In the genomic region with DNA sequence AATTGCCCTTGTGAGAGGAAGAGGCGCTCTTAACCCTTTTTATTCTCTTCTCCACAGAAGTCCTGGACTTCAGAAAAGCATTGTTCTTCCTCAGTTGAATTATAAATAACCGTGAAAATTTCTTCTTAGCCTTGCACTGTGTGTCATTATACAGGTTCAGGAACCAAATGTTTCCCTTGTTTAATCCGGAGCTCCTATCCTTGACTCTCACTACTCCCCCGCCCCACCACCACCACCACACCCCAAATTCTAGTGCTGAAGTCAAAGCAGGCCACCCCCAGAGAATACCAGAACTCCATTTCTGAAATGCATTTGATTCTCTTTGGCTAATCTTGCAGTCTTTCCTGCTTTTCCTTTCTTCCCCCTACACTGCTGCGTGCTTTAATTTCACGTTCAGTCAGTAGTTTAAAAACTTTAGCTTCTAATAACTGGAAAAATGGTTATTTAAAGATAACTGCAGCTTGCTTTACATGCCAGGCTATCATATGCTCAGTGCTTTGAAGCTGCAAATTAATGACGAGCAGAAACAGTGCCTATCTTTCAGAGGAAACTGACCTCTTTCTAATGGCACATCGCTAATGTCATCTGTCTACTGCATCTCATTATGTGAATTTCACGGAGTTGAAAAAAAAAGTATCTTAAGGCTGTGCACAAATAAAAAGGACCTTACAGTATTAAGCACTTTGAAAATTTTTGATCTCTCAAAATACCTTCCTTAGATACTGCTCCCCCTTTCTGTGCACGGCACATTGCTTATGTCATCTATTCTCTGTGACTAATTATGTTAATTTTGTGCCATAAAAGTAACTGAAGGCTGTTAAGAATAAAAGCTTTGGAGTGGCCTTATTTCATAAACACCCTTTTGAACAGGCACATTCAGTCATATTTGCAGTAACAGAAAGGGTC, we compare ENCODE assay signal across 15 mouse cellular contexts.
DNase-seq lines count a peak whose midpoint lies in the region; ATAC-seq lines count a peak whose summit lies in the region.
"Had no signal": no experiment of that assay in that cellular context is flagged by ENCODE, and none has a peak within 500 bp of the region (broad histone marks: within the 10 kb centered on the region; RNA-seq: fewer than 3 reads in every experiment).

No protein-coding gene starts in this region.

- H3K4me3 ChIP-seq in hindbrain, embryonic 12.5 days: no peak overlapping the region
- H3K4me3 ChIP-seq in midbrain, embryonic 15.5 days: no peak overlapping the region
- H3K4me3 ChIP-seq: heart, embryonic 12.5 days had no signal

- peaks cover 19% of the 10 kb centered on the region for H3K4me1 ChIP-seq in hindbrain, embryonic 12.5 days
- H3K4me1 ChIP-seq in midbrain, embryonic 15.5 days: peaks cover 17% of the 10 kb centered on the region
- H3K4me1 ChIP-seq: heart, embryonic 12.5 days had no signal

- peak overlapping the region; percentile 32 for H3K4me2 ChIP-seq in hindbrain, embryonic 12.5 days (replicated peaks)
- H3K4me2 ChIP-seq in midbrain, embryonic 15.5 days: peak overlapping the region; percentile 37
- H3K4me2 ChIP-seq: heart, embryonic 12.5 days had no signal

- no peaks in the 10 kb centered on the region for H3K27me3 ChIP-seq in hindbrain, embryonic 12.5 days
- no peaks in the 10 kb centered on the region for H3K27me3 ChIP-seq in midbrain, embryonic 15.5 days (replicated peaks)
- H3K27me3 ChIP-seq: heart, embryonic 12.5 days had no signal

- no peak overlapping the region for H3K9ac ChIP-seq in hindbrain, embryonic 12.5 days
- H3K9ac ChIP-seq in midbrain, embryonic 15.5 days: no peak overlapping the region
- H3K9ac ChIP-seq: heart, embryonic 12.5 days had no signal

- 27% methylated on average over 10 of the region's 10 CpGs for WGBS in hindbrain, embryonic 12.5 days
- WGBS in midbrain, embryonic 15.5 days: 17% methylated on average over 10 of the region's 10 CpGs

- H3K36me3 ChIP-seq in hindbrain, embryonic 12.5 days: no peaks in the 10 kb centered on the region
- H3K36me3 ChIP-seq in midbrain, embryonic 15.5 days (replicated peaks): no peaks in the 10 kb centered on the region
- H3K36me3 ChIP-seq: heart, embryonic 12.5 days had no signal

- peak overlapping the region; percentile 57 for H3K27ac ChIP-seq in hindbrain, embryonic 12.5 days
- H3K27ac ChIP-seq in midbrain, embryonic 15.5 days: no peak overlapping the region

- H3K9me3 ChIP-seq in hindbrain, embryonic 12.5 days (replicated peaks): no peaks in the 10 kb centered on the region
- H3K9me3 ChIP-seq in midbrain, embryonic 15.5 days: no peaks in the 10 kb centered on the region
- H3K9me3 ChIP-seq: heart, embryonic 12.5 days had no signal

- peak; percentile 23; the same call in 1 of the 2 replicates for ATAC-seq in frontal cortex, adult (ENCODE audit: low TSS enrichment)
- ATAC-seq in hindbrain, embryonic 12.5 days (ENCODE audit: low FRiP score): peak; percentile 79
- ATAC-seq in midbrain, embryonic 15.5 days (replicated peaks): peak; percentile 74
- ATAC-seq: inflammation-experienced regulatory T-cells, adult 6 months had no signal

- no peak for DNase-seq in frontal cortex, postnatal 36 days (ENCODE audit: low spot score in 2 of 2)
- peak; percentile 6 for DNase-seq in brain, embryonic 18.5 days (ENCODE audit: low read depth, low spot score)
- DNase-seq in ovary, postnatal 36 days (ENCODE audit: low spot score): no peak
- DNase-seq in adrenal gland, postnatal 10 days: no peak
- DNase-seq in thymus, adult 18-20 months: no peak
- DNase-seq: cerebellum, postnatal 14 days; gastrocnemius, postnatal 14 days; kidney, postnatal 36 days; lung, adult 2 months; right cerebral cortex, adult 18-20 months had no signal

Comparison
In these comparisons a context has a peak if more than half of its experiments do, and no peak if none do; other contexts are left out.
1. ATAC-seq: peak in every context shown above with its lines; median percentile 79 in hindbrain, embryonic 12.5 days; 74 in midbrain, embryonic 15.5 days; 23 in frontal cortex, adult.